Mouse (Mus musculus) CH12.LX (cell line): Measurements from ENCODE around the gene Syne3. TPM values are rescaled to one million over a fixed set of nuclear protein-coding genes. Genes with fewer than 3 reads are reported as not detected.

Experiments
- DNase-seq: peaks from one replicate; pipeline ENCODE4 v3.0.0-alpha.2; 2013; ENCODE audit errors: extremely low read depth
- H3K27ac ChIP-seq: 2 replicates; pipeline ENCODE4 v1.5.1; 2012; ENCODE audit warnings: low read depth, mild to moderate bottlenecking, control low read depth, moderate library complexity; ENCODE audit not compliant: insufficient read depth
- H3K27me3 ChIP-seq: replicated peaks from 2 replicates; pipeline ENCODE3; 2012; ENCODE audit warnings: inconsistent platforms
- H3K36me3 ChIP-seq, 2 experiments: replicated peaks in 1 of 2; 2 replicates each; pipeline versions ENCODE3 to v1.6.1; 2012; ENCODE audit warnings: inconsistent platforms in 1 of 2, low read length in 1 of 2, mild to moderate bottlenecking in 1 of 2, mixed read lengths in 1 of 2, moderate library complexity in 1 of 2; ENCODE audit not compliant: control insufficient read depth in 1 of 2, insufficient read depth in 1 of 2
- H3K4me1 ChIP-seq, 2 experiments: 2 replicates each; pipeline ENCODE4 v1.6.1; 2012; ENCODE audit warnings: inconsistent platforms in 1 of 2, moderate library complexity in 1 of 2; ENCODE audit not compliant: insufficient read depth in 2 of 2, control insufficient read depth in 1 of 2
- H3K4me2 ChIP-seq: 2 replicates; pipeline ENCODE4 v1.6.1; 2012; ENCODE audit warnings: low read depth, mild to moderate bottlenecking, control low read depth; ENCODE audit not compliant: poor library complexity, insufficient read depth, severe bottlenecking
- H3K4me3 ChIP-seq, 3 experiments: fragments of 150-350 bp in 1 of 3; sonication (generic) in 1 of 3; replicated peaks in 1 of 3; 2 replicates each; pipeline versions ENCODE3 to v1.5.1; 2011 to 2012; ENCODE audit warnings: low read depth in 2 of 3, low read length in 2 of 3, mild to moderate bottlenecking in 2 of 3, moderate library complexity in 2 of 3, control low read depth in 1 of 3, improper control_type of control experiment in 1 of 3, inconsistent platforms in 1 of 3, mixed read lengths in 1 of 3; ENCODE audit not compliant: poor library complexity in 1 of 3
- H3K79me2 ChIP-seq: replicated peaks from 2 replicates; pipeline ENCODE4 v1.6.1; 2012; ENCODE audit warnings: mild to moderate bottlenecking, moderate library complexity; ENCODE audit not compliant: control insufficient read depth, poor library complexity, insufficient read depth, severe bottlenecking; ENCODE audit errors: extremely low read depth
- H3K9ac ChIP-seq: 2 replicates; pipeline ENCODE4 v1.6.1; 2012; ENCODE audit warnings: low read depth, mild to moderate bottlenecking, control low read depth, moderate library complexity; ENCODE audit not compliant: insufficient read depth
- H3K9me3 ChIP-seq: replicated peaks from 2 replicates; pipeline ENCODE3; 2012; ENCODE audit warnings: low read length, inconsistent platforms, mixed read lengths
- BHLHE40 ChIP-seq: IDR thresholded peaks from 2 replicates; pipeline ENCODE4 v1.6.1; 2011; ENCODE audit warnings: mild to moderate bottlenecking, low read depth, low read length, improper control_type of control experiment
- CHD1 ChIP-seq: IDR thresholded peaks from 2 replicates; pipeline ENCODE4 v1.6.1; 2012; ENCODE audit warnings: low read depth, low read length, improper control_type of control experiment, inconsistent platforms
- CHD2 ChIP-seq: IDR thresholded peaks from 2 replicates; pipeline ENCODE4 v1.6.1; 2011; ENCODE audit warnings: low read length, improper control_type of control experiment
- CTCF ChIP-seq, 2 experiments: IDR thresholded peaks in 1 of 2; conservative IDR thresholded peaks in 1 of 2; 2 replicates each; pipeline ENCODE4 v1.5.1; 2011 to 2012; ENCODE audit warnings: low read depth in 2 of 2, low read length in 2 of 2, improper control_type of control experiment in 1 of 2, inconsistent platforms in 1 of 2, mild to moderate bottlenecking in 1 of 2, moderate library complexity in 1 of 2
- E2F4 ChIP-seq: IDR thresholded peaks from 2 replicates; pipeline ENCODE4 v1.6.1; 2011; ENCODE audit warnings: low read depth, low read length, improper control_type of control experiment; ENCODE audit not compliant: insufficient replicate concordance
- ELF1 ChIP-seq: IDR thresholded peaks from 2 replicates; pipeline ENCODE4 v1.6.1; 2014; ENCODE audit warnings: low read depth, mild to moderate bottlenecking, inconsistent platforms, low read length, improper control_type of control experiment
- EP300 ChIP-seq: IDR thresholded peaks from 2 replicates; pipeline ENCODE4 v1.6.1; 2011; ENCODE audit warnings: low read length, improper control_type of control experiment
- ETS1 ChIP-seq: conservative IDR thresholded peaks from 2 replicates; pipeline ENCODE4 v1.6.1; 2012; ENCODE audit warnings: low read depth, mild to moderate bottlenecking, inconsistent platforms, low read length, improper control_type of control experiment, moderate library complexity
- GABPA ChIP-seq: IDR thresholded peaks from 2 replicates; pipeline ENCODE4 v1.6.1; 2012; ENCODE audit warnings: low read depth, low read length, improper control_type of control experiment, inconsistent platforms; ENCODE audit not compliant: insufficient replicate concordance
- HCFC1 ChIP-seq: IDR thresholded peaks from 2 replicates; pipeline ENCODE4 v1.6.1; 2012; ENCODE audit warnings: low read depth, mild to moderate bottlenecking, inconsistent platforms, low read length, improper control_type of control experiment
- IRF4 ChIP-seq: IDR thresholded peaks from 2 replicates; pipeline ENCODE4 v1.6.1; 2014; ENCODE audit warnings: low read depth, mild to moderate bottlenecking, inconsistent platforms, low read length, improper control_type of control experiment
- JUN ChIP-seq: IDR thresholded peaks from 2 replicates; pipeline ENCODE4 v1.6.1; 2011; ENCODE audit warnings: low read depth, mild to moderate bottlenecking, low read length, improper control_type of control experiment, moderate library complexity; ENCODE audit not compliant: insufficient read depth
- JUND ChIP-seq: conservative IDR thresholded peaks from 2 replicates; pipeline ENCODE4 v1.6.1; 2011; ENCODE audit warnings: low read depth, low read length, improper control_type of control experiment
- KAT2A ChIP-seq: IDR thresholded peaks from 2 replicates; pipeline ENCODE4 v1.6.1; 2012; ENCODE audit warnings: low read length, improper control_type of control experiment, inconsistent platforms; ENCODE audit not compliant: insufficient replicate concordance
- MAFK ChIP-seq: IDR thresholded peaks from 2 replicates; pipeline ENCODE4 v1.6.1; 2011; ENCODE audit warnings: low read length, improper control_type of control experiment; ENCODE audit not compliant: insufficient replicate concordance
- MAX ChIP-seq: IDR thresholded peaks from 2 replicates; pipeline ENCODE4 v1.6.1; 2011; ENCODE audit warnings: low read length, improper control_type of control experiment
- MAZ ChIP-seq: IDR thresholded peaks from 2 replicates; pipeline ENCODE4 v1.6.1; 2012; ENCODE audit warnings: low read depth, mild to moderate bottlenecking, inconsistent platforms, low read length, improper control_type of control experiment, moderate library complexity
- MEF2A ChIP-seq: IDR thresholded peaks from 2 replicates; pipeline ENCODE4 v1.6.1; 2014; ENCODE audit warnings: low read depth, mild to moderate bottlenecking, inconsistent platforms, low read length, improper control_type of control experiment, borderline replicate concordance
- MXI1 ChIP-seq: IDR thresholded peaks from 2 replicates; pipeline ENCODE4 v1.6.1; 2011; ENCODE audit warnings: mild to moderate bottlenecking, low read depth, low read length, improper control_type of control experiment
- MYC ChIP-seq: IDR thresholded peaks from 2 replicates; pipeline ENCODE4 v1.6.1; 2011; ENCODE audit warnings: low read depth, mild to moderate bottlenecking, improper control_type of control experiment, low read length
- NELFE ChIP-seq: IDR thresholded peaks from 2 replicates; pipeline ENCODE4 v1.6.1; 2011; ENCODE audit warnings: low read depth, low read length, improper control_type of control experiment
- NRF1 ChIP-seq: IDR thresholded peaks from 2 replicates; pipeline ENCODE4 v1.6.1; 2014; ENCODE audit warnings: low read depth, mild to moderate bottlenecking, inconsistent platforms, low read length, improper control_type of control experiment, moderate library complexity
- PAX5 ChIP-seq: IDR thresholded peaks from 2 replicates; pipeline ENCODE4 v1.6.1; 2012; ENCODE audit warnings: low read length, inconsistent platforms, mixed read lengths
- POLR2A ChIP-seq: IDR thresholded peaks from 2 replicates; pipeline ENCODE4 v1.6.1; 2011; ENCODE audit warnings: low read depth, mild to moderate bottlenecking, improper control_type of control experiment, low read length
- POLR2AphosphoS2 ChIP-seq: IDR thresholded peaks from 2 replicates; pipeline ENCODE4 v1.6.1; 2011; ENCODE audit warnings: low read depth, low read length, improper control_type of control experiment
- RAD21 ChIP-seq: IDR thresholded peaks from 2 replicates; pipeline ENCODE4 v1.6.1; 2011; ENCODE audit warnings: low read depth, mild to moderate bottlenecking, low read length, improper control_type of control experiment, moderate library complexity
- RCOR1 ChIP-seq: conservative IDR thresholded peaks from 2 replicates; pipeline ENCODE4 v1.6.1; 2012; ENCODE audit warnings: low read depth, mild to moderate bottlenecking, inconsistent platforms, low read length, improper control_type of control experiment
- SIN3A ChIP-seq: IDR thresholded peaks from 2 replicates; pipeline ENCODE4 v1.6.1; 2012; ENCODE audit warnings: low read length, improper control_type of control experiment, inconsistent platforms
- SMC3 ChIP-seq: IDR thresholded peaks from 2 replicates; pipeline ENCODE4 v1.6.1; 2011; ENCODE audit warnings: low read depth, low read length, improper control_type of control experiment
- TBP ChIP-seq: conservative IDR thresholded peaks from 2 replicates; pipeline ENCODE4 v1.6.1; 2011; ENCODE audit warnings: low read depth, low read length, improper control_type of control experiment
- TCF12 ChIP-seq: IDR thresholded peaks from 2 replicates; pipeline ENCODE4 v1.6.1; 2014; ENCODE audit warnings: low read depth, mild to moderate bottlenecking, inconsistent platforms, low read length, improper control_type of control experiment
- UBTF ChIP-seq: IDR thresholded peaks from 2 replicates; pipeline ENCODE4 v1.6.1; 2012; ENCODE audit warnings: low read depth, mild to moderate bottlenecking, inconsistent platforms, low read length, improper control_type of control experiment, moderate library complexity
- USF1 ChIP-seq: IDR thresholded peaks from 2 replicates; pipeline ENCODE4 v1.6.1; 2014; ENCODE audit warnings: low read depth, mild to moderate bottlenecking, inconsistent platforms, low read length, improper control_type of control experiment
- USF2 ChIP-seq: conservative IDR thresholded peaks from 2 replicates; pipeline ENCODE4 v1.6.1; 2011; ENCODE audit warnings: low read depth, low read length, improper control_type of control experiment
- ZC3H11A ChIP-seq: IDR thresholded peaks from 2 replicates; pipeline ENCODE4 v1.6.1; 2012; ENCODE audit warnings: low read depth, mild to moderate bottlenecking, inconsistent platforms, low read length, improper control_type of control experiment
- ZKSCAN1 ChIP-seq: IDR thresholded peaks from 2 replicates; pipeline ENCODE4 v1.6.1; 2012; ENCODE audit warnings: low read depth, inconsistent platforms, low read length, improper control_type of control experiment, borderline replicate concordance
- ZMIZ1 ChIP-seq: IDR thresholded peaks from 2 replicates; pipeline ENCODE4 v1.6.1; 2012; ENCODE audit warnings: low read depth, mild to moderate bottlenecking, inconsistent platforms, low read length, improper control_type of control experiment
- ZNF384 ChIP-seq: IDR thresholded peaks from 2 replicates; pipeline ENCODE4 v1.6.1; 2012; ENCODE audit warnings: low read depth, low read length, improper control_type of control experiment, inconsistent platforms
- dilution Hi-C: fragments of 300-500 bp; cut with MboI; formaldehyde crosslinking; loops from 2 replicates; pipeline ENCODE4 v1.14.3; 2020; ENCODE audit warnings: low sequenced_read_pairs; ENCODE audit not compliant: extremely low pct_unique_long_range_greater_than_20kb, extremely low pct_ligation_motif_present
- in situ Hi-C: fragments of 300-500 bp; cut with MboI; formaldehyde crosslinking; loops from 3 replicates; pipeline ENCODE4 v1.14.3; 2019; ENCODE audit warnings: low sequenced_read_pairs, low pct_ligation_motif_present, low pct_unique_long_range_greater_than_20kb, mixed read lengths
- polyA plus RNA-seq: library from polyadenylated mRNA; unstranded; fragments of >175 nt; gene quantifications from 2 replicates; pipeline ENCODE4 v1.2.1, GENCODE M21; 2012; ENCODE audit warnings: low read depth; ENCODE audit not compliant: insufficient read length
- total RNA-seq, 2 experiments: library from RNA; depleted of rRNA; stranded (reverse); fragments of 300-350 nt in 1 of 2; fragments of >200 nt in 1 of 2; gene quantifications; 2 replicates each; pipeline ENCODE4 v1.2.3; 2012 to 2014

The Syne3 gene
- total and polyA plus RNA-seq, 3 experiments, result 5.3 to 18.7 (median 7.3) TPM

DNA sequence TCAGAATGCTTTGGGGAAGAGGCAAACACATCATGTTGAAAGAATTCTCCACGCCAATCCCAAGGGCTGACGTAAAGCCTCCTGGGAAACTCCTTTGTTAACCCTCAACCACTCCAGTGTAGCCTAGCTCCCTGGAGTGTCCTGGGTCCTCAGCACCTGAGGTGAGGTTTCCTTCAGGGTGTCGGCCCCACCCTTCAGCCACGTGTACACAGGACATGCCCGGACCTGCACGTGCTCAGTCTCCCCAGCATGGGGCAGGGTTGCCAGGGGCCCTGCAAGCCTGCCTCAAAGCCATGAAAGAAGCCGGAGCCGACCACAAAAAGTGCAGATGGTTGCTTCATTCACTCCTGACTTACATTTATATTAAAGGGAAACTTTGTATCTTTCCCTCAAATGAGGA is 10.4 kb downstream of the Syne3 start:
- Histone ChIP-seq H3K36me3 (no peaks in the 10 kb centered on the region), H3K27ac (peak overlapping the region; percentile 90), H3K4me1 (peaks cover 64 to 99% of the 10 kb centered on the region in 2 experiments), H3K27me3 (no peaks in the 10 kb centered on the region), H3K79me2 (peaks cover 22% of the 10 kb centered on the region), H3K9me3 (peaks cover 2% of the 10 kb centered on the region), H3K4me3 (no peak overlapping the region), H3K9ac (no peak overlapping the region; the same call in 1 of the 2 replicates), H3K4me2 (0 out of 2 replicates have a peak overlapping the region, but pooled peaks have one; percentile 6)
- in situ Hi-C loops (no loop called here), dilution Hi-C loops (no loop called here)
- no peak for DNase-seq
- TF ChIP-seq CTCF (conservative IDR thresholded peaks at IDR 0.05 in 1 of 2, IDR thresholded peaks at IDR 0.05 in 1 of 2; ENCODE audit: low read depth in 2 of 2, low read length in 2 of 2), result no peak; a peak in 1 of 4 replicates
- TF ChIP-seq USF1, result peak; percentile 51
- TF ChIP-seq KAT2A, result no peak
- TF ChIP-seq UBTF, result no peak
- no peak for TF ChIP-seq JUN
- TF ChIP-seq MEF2A, result peak; percentile 70
- no peak for TF ChIP-seq ZNF384
- peak; percentile 98 for TF ChIP-seq MAX
- TF ChIP-seq RCOR1, result peak; percentile 64; the same call in 1 of the 2 replicates
- no peak for TF ChIP-seq ZC3H11A
- no peak for TF ChIP-seq NELFE
- TF ChIP-seq ZKSCAN1, result no peak
- no peak for TF ChIP-seq GABPA
- peak; percentile 98 for TF ChIP-seq CHD1
- TF ChIP-seq HCFC1, result no peak
- peak; percentile 62 for TF ChIP-seq IRF4
- TF ChIP-seq MYC, result peak; percentile 97
- TF ChIP-seq MAZ, result peak; percentile 73; the same call in 1 of the 2 replicates
- peak; percentile 37; the same call in 1 of the 2 replicates for TF ChIP-seq POLR2A
- TF ChIP-seq E2F4, result no peak
- TF ChIP-seq NRF1, result no peak
- TF ChIP-seq MAFK, result peak; percentile 23; the same call in 1 of the 2 replicates
- no peak for TF ChIP-seq RAD21
- TF ChIP-seq BHLHE40, result peak; percentile 99
- no peak for TF ChIP-seq ELF1
- TF ChIP-seq USF2, result 0 out of 2 replicates have a peak, but pooled peaks have one; percentile 16
- TF ChIP-seq SIN3A, result peak; percentile 85
- no peak for TF ChIP-seq SMC3
- TF ChIP-seq ETS1, result peak; percentile 58
- peak; percentile 85 for TF ChIP-seq TCF12
- TF ChIP-seq TBP, result no peak
- TF ChIP-seq CHD2, result peak; percentile 13; the same call in 1 of the 2 replicates
- TF ChIP-seq POLR2AphosphoS2, result no peak
- no peak for TF ChIP-seq JUND
- TF ChIP-seq EP300, result peak; percentile 45; the same call in 1 of the 2 replicates
- TF ChIP-seq PAX5, result no peak
- TF ChIP-seq ZMIZ1, result no peak
- peak; percentile 95 for TF ChIP-seq MXI1
